Mouse (Mus musculus) heart, adult 2 months (tissue): Measurements from ENCODE around the gene Nup210l. TPM values are rescaled to one million over a fixed set of nuclear protein-coding genes. Genes with fewer than 3 reads are reported as not detected.

Experiments
- DNase-seq, 2 experiments: peaks; one replicate each; pipeline ENCODE4 v3.0.0; 2021
- H3K27ac ChIP-seq: fragments of 200-600 bp; 2 replicates; pipeline ENCODE4 v1.8.1; 2022
- H3K27me3 ChIP-seq: fragments of 200-500 bp; 2 replicates; pipeline ENCODE4 v1.6.1; 2012; ENCODE audit warnings: mild to moderate bottlenecking, low read length, inconsistent platforms, mixed read lengths; ENCODE audit not compliant: control insufficient read depth, insufficient read depth
- H3K36me3 ChIP-seq: fragments of 200-500 bp; 2 replicates; pipeline ENCODE4 v1.6.1; 2012; ENCODE audit warnings: low read length, inconsistent platforms; ENCODE audit not compliant: control insufficient read depth, insufficient read depth
- H3K4me1 ChIP-seq: fragments of 200-500 bp; 2 replicates; pipeline ENCODE4 v1.6.1; 2011; ENCODE audit warnings: low read length; ENCODE audit not compliant: control insufficient read depth, insufficient read depth
- H3K4me3 ChIP-seq: fragments of 200-600 bp; 2 replicates; pipeline ENCODE4 v1.8.1; 2022
- H3K79me2 ChIP-seq: fragments of 200-500 bp; replicated peaks from 2 replicates; pipeline ENCODE4 v1.6.1; 2012; ENCODE audit warnings: mild to moderate bottlenecking, inconsistent platforms, low read length, moderate library complexity, mixed read lengths; ENCODE audit not compliant: control insufficient read depth, insufficient read depth
- H3K9ac ChIP-seq: fragments of 200-500 bp; 2 replicates; pipeline ENCODE4 v1.6.1; 2012; ENCODE audit warnings: low read depth, mild to moderate bottlenecking, control low read depth, inconsistent platforms, low read length, mixed read lengths
- CTCF ChIP-seq: fragments of 200-600 bp; IDR thresholded peaks from 2 replicates; pipeline ENCODE4 v1.8.1; 2022; ENCODE audit warnings: antibody characterized with exemption, mild to moderate bottlenecking, moderate library complexity
- EP300 ChIP-seq: fragments of 200-500 bp; IDR thresholded peaks from 2 replicates; pipeline ENCODE4 v1.6.1; 2011; ENCODE audit warnings: low read depth, low read length, control low read depth; ENCODE audit not compliant: insufficient read depth
- POLR2A ChIP-seq: fragments of 200-500 bp; IDR thresholded peaks from 2 replicates; pipeline ENCODE4 v1.6.1; 2011; ENCODE audit warnings: mild to moderate bottlenecking, low read depth, low read length, control low read depth; ENCODE audit not compliant: insufficient read depth
- WGBS: fragments of 180-500 bp; shearing (Covaris S2); methylation state at CpG from one replicate; pipeline ENCODE4 v1.1.7; 2018; 5-methylcytosine and 5-hydroxymethylcytosine counted together
- intact Hi-C: fragments of 180-260 bp; cut with DNase I; formaldehyde crosslinking; loops from one replicate; pipeline ENCODE4 v1.15.1; 2025
- long read RNA-seq: library from polyadenylated mRNA; stranded (forward); transcript quantifications from one replicate; pipeline ENCODE4 v2.0.0, GENCODE M21; 2021
- polyA plus RNA-seq: library from polyadenylated mRNA; depleted of rRNA; stranded (reverse); fragments of >200 nt; gene quantifications from 2 replicates; pipeline ENCODE4 v1.2.3, GENCODE M21; 2012; rRNA removed
- total RNA-seq, 2 experiments: library from RNA; stranded (reverse); gene quantifications; 2 replicates each; pipeline ENCODE4 v1.2.3; 2021

Nup210l gene
- total RNA-seq (under 1 TPM; 0.11 to 0.13 TPM), polyA plus RNA-seq (0.14 and 0.29 TPM in 2 replicates)
- long read RNA-seq: 0 reads

GRCm38 (mm10) chr3:90103938-90104337 is at the start of gene Nup210l:
TSS of gene Nup210l (plus strand) at chr3:90104132.
- Histone ChIP-seq H3K27me3 (no peaks in the 10 kb centered on the region), H3K79me2 (no peaks in the 10 kb centered on the region), H3K27ac (no peak within 1 kb of the TSS), H3K9ac (no peak within 1 kb of the TSS), H3K4me1 (no peaks in the 10 kb centered on the region), H3K4me3 (no peak within 1 kb of the TSS), H3K36me3 (no peaks in the 10 kb centered on the region)
- WGBS: 72% methylated on average over 13 of the region's 13 CpGs
- intact Hi-C loops: no loop called here
- no peak for DNase-seq
- TF ChIP-seq CTCF (no peak), EP300 (no peak), POLR2A (no peak)

- WGBS: 90% methylated on average over 6 of the region's 6 CpGs
- TF ChIP-seq POLR2A (no peak), EP300 (no peak)
- Histone ChIP-seq H3K4me3 (no peak overlapping the region), H3K9ac (no peak overlapping the region), H3K36me3 (peaks cover 3% of the 10 kb centered on the region), H3K27ac (no peak overlapping the region), H3K79me2 (no peaks in the 10 kb centered on the region), H3K4me1 (no peaks in the 10 kb centered on the region), H3K27me3 (no peaks in the 10 kb centered on the region)
- intact Hi-C loops: no loop called here
- DNase-seq: no peak
These were observed 42.4 kb upstream of the Nup210l start for GRCm38 (mm10) chr3:90061549-90061948.

GRCm38 (mm10) chr3:90062539-90062938 is 41.4 kb upstream of the Nup210l start:
- TF ChIP-seq CTCF (no peak), EP300 (no peak), POLR2A (no peak)
- no peak overlapping the region for H3K27ac ChIP-seq
- intact Hi-C loops: no loop called here
- 51% methylated on average over 2 of the region's 2 CpGs for WGBS
- H3K36me3 ChIP-seq: peaks cover 1% of the 10 kb centered on the region
- no peak overlapping the region for H3K9ac ChIP-seq
- H3K4me3 ChIP-seq: no peak overlapping the region
- no peaks in the 10 kb centered on the region for H3K27me3 ChIP-seq
- no peaks in the 10 kb centered on the region for H3K79me2 ChIP-seq
- no peak for DNase-seq
- H3K4me1 ChIP-seq: no peaks in the 10 kb centered on the region

- H3K4me3 ChIP-seq: no peak overlapping the region
- DNase-seq: no peak
- H3K27me3 ChIP-seq: no peaks in the 10 kb centered on the region
- H3K9ac ChIP-seq: no peak overlapping the region
- no peak for TF ChIP-seq CTCF
- TF ChIP-seq EP300: no peak
- no peak for TF ChIP-seq POLR2A
- no peak overlapping the region for H3K27ac ChIP-seq
- H3K4me1 ChIP-seq: no peaks in the 10 kb centered on the region
- 75% methylated on average over 3 of the region's 3 CpGs for WGBS
- no peaks in the 10 kb centered on the region; the same call in none of the 2 replicates for H3K36me3 ChIP-seq
- intact Hi-C loops: no loop called here
- H3K79me2 ChIP-seq: no peaks in the 10 kb centered on the region
These were observed 39.5 kb upstream of the Nup210l start for GRCm38 (mm10) chr3:90064383-90064782.

GRCm38 (mm10) chr3:90065553-90065952 is 38.4 kb upstream of the Nup210l start:
- H3K4me3 ChIP-seq: no peak overlapping the region
- TF ChIP-seq EP300 (no peak), POLR2A (no peak), CTCF (peak; percentile 97)
- intact Hi-C loops: no loop called here
- no peaks in the 10 kb centered on the region for H3K27me3 ChIP-seq
- no peaks in the 10 kb centered on the region for H3K79me2 ChIP-seq
- peak in 1 of 2 experiments; percentile 55 for DNase-seq
- WGBS: 57% methylated on average over 3 of the region's 3 CpGs
- no peaks in the 10 kb centered on the region; the same call in none of the 2 replicates for H3K36me3 ChIP-seq
- H3K27ac ChIP-seq: no peak overlapping the region
- H3K4me1 ChIP-seq: no peaks in the 10 kb centered on the region
- H3K9ac ChIP-seq: no peak overlapping the region

GRCm38 (mm10) chr3:90067851-90068250 is 36.1 kb upstream of the Nup210l start:
- no peaks in the 10 kb centered on the region for H3K79me2 ChIP-seq
- intact Hi-C loops: no loop called here
- no peak overlapping the region for H3K27ac ChIP-seq
- TF ChIP-seq CTCF (no peak), POLR2A (no peak), EP300 (no peak)
- no peaks in the 10 kb centered on the region; the same call in 1 of the 2 replicates for H3K36me3 ChIP-seq
- no peaks in the 10 kb centered on the region for H3K27me3 ChIP-seq
- no peak overlapping the region for H3K4me3 ChIP-seq
- no peak for DNase-seq
- 80% methylated on average over 4 of the region's 4 CpGs for WGBS
- no peak overlapping the region for H3K9ac ChIP-seq
- no peaks in the 10 kb centered on the region for H3K4me1 ChIP-seq
